Mouse (Mus musculus) myocyte (in vitro differentiated cells): ENCODE results near the gene Mrgpre.

Experiments used
- E2F4 ChIP-seq: IDR thresholded peaks from one replicate; pipeline ENCODE4 v1.6.1; 2011; ENCODE audit warnings: mild to moderate bottlenecking, control low read depth, moderate library complexity; ENCODE audit not compliant: insufficient read depth
- MYOG ChIP-seq, 3 experiments: IDR thresholded peaks; one replicate each; pipeline ENCODE4 v1.6.1; 2011; ENCODE audit warnings: control low read depth in 2 of 3, low read depth in 2 of 3, mild to moderate bottlenecking in 2 of 3; ENCODE audit not compliant: insufficient read length in 2 of 3, control insufficient read depth in 1 of 3, insufficient read depth in 1 of 3
- POLR2A ChIP-seq: IDR thresholded peaks from one replicate; pipeline ENCODE4 v1.6.1; 2011; ENCODE audit warnings: low read depth, mild to moderate bottlenecking, control low read depth, moderate library complexity; ENCODE audit not compliant: insufficient read length
- REST ChIP-seq: IDR thresholded peaks from one replicate; pipeline ENCODE4 v1.6.1; 2011; ENCODE audit warnings: mild to moderate bottlenecking, control low read depth, moderate library complexity; ENCODE audit not compliant: insufficient read depth, insufficient read length
- USF1 ChIP-seq: IDR thresholded peaks from one replicate; pipeline ENCODE4 v1.6.1; 2011; ENCODE audit warnings: low read depth, mild to moderate bottlenecking, control low read depth, moderate library complexity

DNA sequence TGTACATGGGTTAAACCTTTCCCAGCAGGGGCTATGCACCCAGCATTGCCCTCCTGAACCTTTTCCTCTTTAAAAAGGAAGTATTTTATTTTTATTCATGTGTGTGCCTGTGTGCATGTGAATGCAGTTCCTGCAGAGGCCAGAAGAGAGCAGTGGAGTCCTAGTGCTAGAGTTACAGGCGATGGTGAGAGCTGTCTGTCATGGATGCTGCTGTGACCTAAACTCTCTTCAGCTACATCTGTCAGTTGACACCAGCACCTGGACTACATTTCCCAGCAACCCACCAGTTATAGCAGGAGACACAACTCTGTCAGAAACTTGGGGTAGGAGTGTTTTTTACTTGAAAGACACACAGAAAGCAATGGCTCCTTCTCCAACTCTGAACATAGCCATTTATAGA is 24.6 kb upstream of the Mrgpre start:
- TF ChIP-seq POLR2A (no peak), REST (no peak), USF1 (no peak), E2F4 (no peak), MYOG (IDR thresholded peaks at IDR 0.05; ENCODE audit: control insufficient read depth in 1 of 3, insufficient read depth in 1 of 3, insufficient read length in 2 of 3, low read depth in 2 of 3) (no peak)
